Mouse (Mus musculus): Measurements from ENCODE around the gene Rab40b. TPM values are rescaled to one million over a fixed set of nuclear protein-coding genes. Genes with fewer than 3 reads are reported as not detected.
"Not testable (repeated sequence)": the region's sequence is repeated elsewhere in the genome, so short reads cannot be mapped to it uniquely, and the experiment has no call there.

The Rab40b gene
- polyA plus RNA-seq, 1 experiment from 2014 or later: 3.4 TPM

GRCm38 (mm10) chr11:121353326-121354090 lies 34.5 kb downstream of the Rab40b start:
- H3K27me3 ChIP-seq (ENCODE audit: control insufficient read depth, insufficient read depth, low read length): no peaks in the 10 kb centered on the region
- H3K36me3 ChIP-seq (ENCODE audit: control insufficient read depth, insufficient read depth, low read length): no peaks in the 10 kb centered on the region
- WGBS (ENCODE audit: insufficient replicate concordance): 3% methylated on average over 40 of the region's 41 CpGs
- peak overlapping the region; percentile 98 for H3K9ac ChIP-seq (ENCODE audit: low read depth, low read length)
- peak overlapping the region; percentile 92 for H3K4me2 ChIP-seq
- peak overlapping the region; percentile 82 for H3K27ac ChIP-seq (ENCODE audit: low read depth, low read length)
- no peaks in the 10 kb centered on the region for H3K9me3 ChIP-seq (replicated peaks; ENCODE audit: control insufficient read depth, low read length)
- ATAC-seq (replicated peaks; ENCODE audit: insufficient number of reproducible peaks, low FRiP score, low TSS enrichment): no peak
- peak overlapping the region; percentile 98 for H3K4me3 ChIP-seq (ENCODE audit: low read depth, low read length)
- peaks cover 16% of the 10 kb centered on the region for H3K4me1 ChIP-seq (ENCODE audit: control insufficient read depth, insufficient read depth, low read length)

- H3K4me3 ChIP-seq (ENCODE audit: low read depth, low read length); H3K4me2 ChIP-seq; H3K27me3 ChIP-seq (ENCODE audit: control insufficient read depth, insufficient read depth, low read length); H3K9me3 ChIP-seq (replicated peaks; ENCODE audit: control insufficient read depth, low read length); H3K9ac ChIP-seq (ENCODE audit: low read depth, low read length); H3K27ac ChIP-seq (ENCODE audit: low read depth, low read length); ATAC-seq (replicated peaks; ENCODE audit: insufficient number of reproducible peaks, low FRiP score, low TSS enrichment); H3K36me3 ChIP-seq (ENCODE audit: control insufficient read depth, insufficient read depth, low read length): not testable (repeated sequence)
- 77% methylated on average over 3 of the region's 3 CpGs for WGBS (ENCODE audit: insufficient replicate concordance)
- H3K4me1 ChIP-seq (ENCODE audit: control insufficient read depth, insufficient read depth, low read length): peaks cover 13% of the 10 kb centered on the region
Observed at GRCm38 (mm10) chr11:121348727-121349126, 39.3 kb downstream of the Rab40b start.

GRCm38 (mm10) chr11:121348166-121348565 lies 39.9 kb downstream of the Rab40b start:
- Histone ChIP-seq H3K27me3 (ENCODE audit: control insufficient read depth, insufficient read depth, low read length) (no peaks in the 10 kb centered on the region), H3K9me3 (replicated peaks; ENCODE audit: control insufficient read depth, low read length) (no peaks in the 10 kb centered on the region), H3K4me3 (ENCODE audit: low read depth, low read length) (no peak overlapping the region), H3K27ac (ENCODE audit: low read depth, low read length) (no peak overlapping the region), H3K9ac (ENCODE audit: low read depth, low read length) (no peak overlapping the region), H3K4me2 (no peak overlapping the region), H3K4me1 (ENCODE audit: control insufficient read depth, insufficient read depth, low read length) (peaks cover 10% of the 10 kb centered on the region), H3K36me3 (ENCODE audit: control insufficient read depth, insufficient read depth, low read length) (peaks cover 5% of the 10 kb centered on the region; the same call in 1 of the 2 replicates)
- no peak for ATAC-seq (replicated peaks; ENCODE audit: insufficient number of reproducible peaks, low FRiP score, low TSS enrichment)
- 92% methylated on average over 2 of the region's 2 CpGs for WGBS (ENCODE audit: insufficient replicate concordance)

- no peak overlapping the region for H3K9ac ChIP-seq (ENCODE audit: low read depth, low read length)
- no peak overlapping the region for H3K4me3 ChIP-seq (ENCODE audit: low read depth, low read length)
- H3K27me3 ChIP-seq (ENCODE audit: control insufficient read depth, insufficient read depth, low read length): no peaks in the 10 kb centered on the region
- 0 out of 2 replicates have a peak, but pooled peaks cover 2% of the 10 kb centered on the region for H3K4me1 ChIP-seq (ENCODE audit: control insufficient read depth, insufficient read depth, low read length)
- no peak for ATAC-seq (replicated peaks; ENCODE audit: insufficient number of reproducible peaks, low FRiP score, low TSS enrichment)
- 86% methylated on average over 2 of the region's 2 CpGs for WGBS (ENCODE audit: insufficient replicate concordance)
- peaks cover 5% of the 10 kb centered on the region; the same call in 1 of the 2 replicates for H3K36me3 ChIP-seq (ENCODE audit: control insufficient read depth, insufficient read depth, low read length)
- H3K9me3 ChIP-seq (replicated peaks; ENCODE audit: control insufficient read depth, low read length): no peaks in the 10 kb centered on the region
- H3K4me2 ChIP-seq: no peak overlapping the region
- no peak overlapping the region for H3K27ac ChIP-seq (ENCODE audit: low read depth, low read length)
Observed at GRCm38 (mm10) chr11:121347036-121347435, 41.0 kb downstream of the Rab40b start.

GRCm38 (mm10) chr11:121342423-121342822 lies 45.6 kb downstream of the Rab40b start:
- H3K27ac ChIP-seq (ENCODE audit: low read depth, low read length); ATAC-seq (replicated peaks; ENCODE audit: insufficient number of reproducible peaks, low FRiP score, low TSS enrichment); H3K9me3 ChIP-seq (replicated peaks; ENCODE audit: control insufficient read depth, low read length); H3K27me3 ChIP-seq (ENCODE audit: control insufficient read depth, insufficient read depth, low read length); H3K9ac ChIP-seq (ENCODE audit: low read depth, low read length); H3K4me1 ChIP-seq (ENCODE audit: control insufficient read depth, insufficient read depth, low read length); H3K4me3 ChIP-seq (ENCODE audit: low read depth, low read length); H3K4me2 ChIP-seq; H3K36me3 ChIP-seq (ENCODE audit: control insufficient read depth, insufficient read depth, low read length): not testable (repeated sequence)
- WGBS (ENCODE audit: insufficient replicate concordance): no CpG with 5 or more reads among the region's 1 CpGs

- Histone ChIP-seq H3K36me3 (ENCODE audit: control insufficient read depth, insufficient read depth, low read length) (peaks cover 2% of the 10 kb centered on the region), H3K9ac (ENCODE audit: low read depth, low read length) (no peak overlapping the region), H3K9me3 (replicated peaks; ENCODE audit: control insufficient read depth, low read length) (no peaks in the 10 kb centered on the region), H3K4me3 (ENCODE audit: low read depth, low read length) (no peak overlapping the region), H3K27ac (ENCODE audit: low read depth, low read length) (no peak overlapping the region), H3K4me2 (no peak overlapping the region), H3K27me3 (ENCODE audit: control insufficient read depth, insufficient read depth, low read length) (no peaks in the 10 kb centered on the region), H3K4me1 (ENCODE audit: control insufficient read depth, insufficient read depth, low read length) (no peaks in the 10 kb centered on the region)
- ATAC-seq (replicated peaks; ENCODE audit: insufficient number of reproducible peaks, low FRiP score, low TSS enrichment): no peak
- 71% methylated on average over 1 of the region's 1 CpGs for WGBS (ENCODE audit: insufficient replicate concordance)
Observed at GRCm38 (mm10) chr11:121340287-121340686, 47.8 kb downstream of the Rab40b start.

- Histone ChIP-seq H3K9ac (ENCODE audit: low read depth, low read length) (no peak overlapping the region), H3K27ac (ENCODE audit: low read depth, low read length) (no peak overlapping the region), H3K4me3 (ENCODE audit: low read depth, low read length) (no peak overlapping the region), H3K4me1 (ENCODE audit: control insufficient read depth, insufficient read depth, low read length) (no peaks in the 10 kb centered on the region), H3K27me3 (ENCODE audit: control insufficient read depth, insufficient read depth, low read length) (no peaks in the 10 kb centered on the region), H3K36me3 (ENCODE audit: control insufficient read depth, insufficient read depth, low read length) (peaks cover 3% of the 10 kb centered on the region), H3K4me2 (no peak overlapping the region), H3K9me3 (replicated peaks; ENCODE audit: control insufficient read depth, low read length) (no peaks in the 10 kb centered on the region)
- ATAC-seq (replicated peaks; ENCODE audit: insufficient number of reproducible peaks, low FRiP score, low TSS enrichment): no peak
- 93% methylated on average over 1 of the region's 1 CpGs for WGBS (ENCODE audit: insufficient replicate concordance)
Observed at GRCm38 (mm10) chr11:121339647-121340046, 48.4 kb downstream of the Rab40b start.

GRCm38 (mm10) chr11:121331641-121332040 lies 56.4 kb downstream of the Rab40b start:
- Histone ChIP-seq H3K9ac (ENCODE audit: low read depth, low read length) (no peak overlapping the region), H3K4me1 (ENCODE audit: control insufficient read depth, insufficient read depth, low read length) (no peaks in the 10 kb centered on the region), H3K27me3 (ENCODE audit: control insufficient read depth, insufficient read depth, low read length) (no peaks in the 10 kb centered on the region), H3K4me2 (no peak overlapping the region), H3K4me3 (ENCODE audit: low read depth, low read length) (no peak overlapping the region), H3K36me3 (ENCODE audit: control insufficient read depth, insufficient read depth, low read length) (peaks cover 22% of the 10 kb centered on the region), H3K9me3 (replicated peaks; ENCODE audit: control insufficient read depth, low read length) (no peaks in the 10 kb centered on the region), H3K27ac (ENCODE audit: low read depth, low read length) (no peak overlapping the region)
- WGBS (ENCODE audit: insufficient replicate concordance): 90% methylated on average over 3 of the region's 3 CpGs
- no peak for ATAC-seq (replicated peaks; ENCODE audit: insufficient number of reproducible peaks, low FRiP score, low TSS enrichment)

- Histone ChIP-seq H3K27me3 (ENCODE audit: control insufficient read depth, insufficient read depth, low read length) (no peaks in the 10 kb centered on the region), H3K4me3 (ENCODE audit: low read depth, low read length) (no peak overlapping the region), H3K9ac (ENCODE audit: low read depth, low read length) (no peak overlapping the region), H3K4me1 (ENCODE audit: control insufficient read depth, insufficient read depth, low read length) (no peaks in the 10 kb centered on the region), H3K36me3 (ENCODE audit: control insufficient read depth, insufficient read depth, low read length) (peaks cover 20% of the 10 kb centered on the region), H3K27ac (ENCODE audit: low read depth, low read length) (no peak overlapping the region), H3K4me2 (no peak overlapping the region), H3K9me3 (replicated peaks; ENCODE audit: control insufficient read depth, low read length) (no peaks in the 10 kb centered on the region)
- no peak for ATAC-seq (replicated peaks; ENCODE audit: insufficient number of reproducible peaks, low FRiP score, low TSS enrichment)
Observed at GRCm38 (mm10) chr11:121328619-121329018, 59.4 kb downstream of the Rab40b start.
